Mouse (Mus musculus) liver, adult 2 months (tissue): ENCODE measurements around the gene Dyrk4. TPM values are rescaled to one million over a fixed set of nuclear protein-coding genes. Genes with fewer than 3 reads are reported as not detected.

ENCODE experiments used
- DNase-seq: peaks from one replicate; pipeline ENCODE4 v3.0.0-alpha.2; 2011; ENCODE audit warnings: low read depth, low spot score; ENCODE audit errors: extremely low read depth
- H3K27ac ChIP-seq: fragments of 200-500 bp; replicated peaks from 2 replicates; pipeline ENCODE4 v1.5.1; 2012; ENCODE audit warnings: low read depth, mild to moderate bottlenecking, control low read depth, inconsistent platforms, low read length; ENCODE audit not compliant: insufficient read depth
- H3K27me3 ChIP-seq: fragments of 200-500 bp; 2 replicates; pipeline ENCODE4 v1.6.1; 2012; ENCODE audit warnings: mild to moderate bottlenecking, moderate library complexity, low read length, inconsistent platforms; ENCODE audit not compliant: control insufficient read depth, insufficient read depth
- H3K36me3 ChIP-seq: fragments of 200-500 bp; 2 replicates; pipeline ENCODE4 v1.6.1; 2012; ENCODE audit warnings: low read length, inconsistent platforms; ENCODE audit not compliant: control insufficient read depth, insufficient read depth
- H3K4me1 ChIP-seq: fragments of 200-500 bp; 2 replicates; pipeline ENCODE4 v1.6.1; 2011; ENCODE audit warnings: low read length; ENCODE audit not compliant: control insufficient read depth, insufficient read depth
- H3K4me3 ChIP-seq: fragments of 200-500 bp; 2 replicates; pipeline ENCODE4 v1.5.1; 2011; ENCODE audit warnings: low read depth, mild to moderate bottlenecking, control low read depth, low read length, moderate library complexity; ENCODE audit not compliant: insufficient read depth
- H3K79me2 ChIP-seq: fragments of 200-500 bp; 2 replicates; pipeline ENCODE4 v1.6.1; 2012; ENCODE audit warnings: inconsistent platforms, mild to moderate bottlenecking, low read length, moderate library complexity; ENCODE audit not compliant: control insufficient read depth, insufficient read depth
- H3K9ac ChIP-seq: fragments of 200-500 bp; 2 replicates; pipeline ENCODE4 v1.6.1; 2012; ENCODE audit warnings: low read depth, mild to moderate bottlenecking, control low read depth, inconsistent platforms, low read length
- CTCF ChIP-seq: fragments of 200-500 bp; IDR thresholded peaks from 2 replicates; pipeline ENCODE4 v1.5.1; 2011; ENCODE audit warnings: low read depth, low read length, control low read depth
- POLR2A ChIP-seq: fragments of 200-500 bp; IDR thresholded peaks from 2 replicates; pipeline ENCODE4 v1.6.1; 2011; ENCODE audit warnings: low read length, control low read depth; ENCODE audit not compliant: insufficient read depth; ENCODE audit errors: extremely low read depth
- WGBS: fragments of 180-500 bp; shearing (Covaris S2); methylation state at CpG from one replicate; pipeline ENCODE4 v1.1.7; 2018; 5-methylcytosine and 5-hydroxymethylcytosine counted together
- polyA plus RNA-seq: library from polyadenylated mRNA; depleted of rRNA; stranded (reverse); fragments of >200 nt; gene quantifications from 2 replicates; pipeline ENCODE4 v1.2.3, GENCODE M21; 2012; rRNA removed
- total RNA-seq: library from RNA; depleted of rRNA; stranded (reverse); fragments of >200 nt; gene quantifications from 2 replicates; pipeline ENCODE4 v1.2.3, GENCODE M21; 2014; rRNA removed

Dyrk4 gene
- total and polyA plus RNA-seq, 2 experiments, result not detected

GRCm38 (mm10) chr6:126852881-126853280 is 68.8 kb downstream of the Dyrk4 start, which contains the start of gene Akap3:
Gene Akap3, plus strand, starts transcription at chr6:126853098.
- no peaks in the 10 kb centered on the region for H3K36me3 ChIP-seq
- no peaks in the 10 kb centered on the region for H3K4me1 ChIP-seq
- H3K4me3 ChIP-seq, result no peak within 1 kb of the TSS
- no peak within 1 kb of the TSS for H3K27ac ChIP-seq
- TF ChIP-seq POLR2A (no peak), CTCF (no peak)
- no peak for DNase-seq
- H3K27me3 ChIP-seq, result no peaks in the 10 kb centered on the region
- H3K79me2 ChIP-seq, result peaks cover 4% of the 10 kb centered on the region; the same call in 1 of the 2 replicates
- H3K9ac ChIP-seq, result no peak within 1 kb of the TSS

- 8% methylated on average over 46 of the region's 46 CpGs for WGBS
- peak within 1 kb of the TSS; percentile 74 for H3K27ac ChIP-seq
- peak; percentile 83 for DNase-seq
- peaks cover 5% of the 10 kb centered on the region; the same call in 1 of the 2 replicates for H3K36me3 ChIP-seq
- peak within 1 kb of the TSS; percentile 68 for H3K4me3 ChIP-seq
- peak within 1 kb of the TSS; percentile 80 for H3K9ac ChIP-seq
- H3K79me2 ChIP-seq, result peaks cover 4% of the 10 kb centered on the region; the same call in 1 of the 2 replicates
- no peaks in the 10 kb centered on the region for H3K4me1 ChIP-seq
- TF ChIP-seq CTCF (no peak), POLR2A (peak; percentile 60)
- H3K27me3 ChIP-seq, result no peaks in the 10 kb centered on the region
These were observed 72.6 kb downstream of the Dyrk4 start, which contains the start of gene Ndufa9 for GRCm38 (mm10) chr6:126848712-126849704. Gene Ndufa9, minus strand, starts transcription at chr6:126849136.

- peaks cover 66% of the 10 kb centered on the region for H3K36me3 ChIP-seq
- 86% methylated on average over 8 of the region's 8 CpGs for WGBS
- TF ChIP-seq CTCF (no peak), POLR2A (no peak)
These were observed 85.0 kb downstream of the Dyrk4 start for GRCm38 (mm10) chr6:126836628-126837027.

More at GRCm38 (mm10) chr6:126836628-126837027, 85.0 kb downstream of the Dyrk4 start:
- Histone ChIP-seq H3K27me3 (no peaks in the 10 kb centered on the region), H3K79me2 (no peaks in the 10 kb centered on the region), H3K4me3 (no peak overlapping the region), H3K4me1 (no peaks in the 10 kb centered on the region), H3K27ac (no peak overlapping the region), H3K9ac (no peak overlapping the region)
- peak; percentile 17 for DNase-seq

Other genes with a start within 250 kb of the Dyrk4 start
- gene Kcna6, start 181.2 kb downstream of the Dyrk4 start, total RNA-seq, result under 0.01 TPM in 1 of 2 replicates, not detected in the other
- 0.02 TPM in 1 of 2 replicates, not detected in the other for gene Kcna6, start 181.2 kb downstream of the Dyrk4 start, polyA plus RNA-seq
- gene Ndufa9, start 72.7 kb downstream of the Dyrk4 start, total RNA-seq, result 143 and 144 TPM in 2 replicates
- 125 and 132 TPM in 2 replicates for gene Ndufa9, start 72.7 kb downstream of the Dyrk4 start, polyA plus RNA-seq
- gene Akap3, start 68.7 kb downstream of the Dyrk4 start, total RNA-seq, result 0.09 TPM in 1 of 2 replicates, not detected in the other
- gene Akap3, start 68.7 kb downstream of the Dyrk4 start, polyA plus RNA-seq, result 0.02 TPM in 1 of 2 replicates, not detected in the other
- gene Rad51ap1, start 17.7 kb upstream of the Dyrk4 start, total RNA-seq, result 0.28 and 0.67 TPM in 2 replicates
- gene Rad51ap1, start 17.7 kb upstream of the Dyrk4 start, polyA plus RNA-seq, result 0.12 and 0.20 TPM in 2 replicates
- 9.7 and 13.9 TPM in 2 replicates for gene D6Wsu163e, start 18.1 kb upstream of the Dyrk4 start, total RNA-seq
- 2.6 and 2.7 TPM in 2 replicates for gene D6Wsu163e, start 18.1 kb upstream of the Dyrk4 start, polyA plus RNA-seq
- not detected in 2 replicates for gene Fgf6, start 93.7 kb upstream of the Dyrk4 start, total RNA-seq
- gene Fgf6, start 93.7 kb upstream of the Dyrk4 start, polyA plus RNA-seq, result not detected in 2 replicates
- not detected in 2 replicates for gene Fgf23, start 151.1 kb upstream of the Dyrk4 start, total RNA-seq
- gene Fgf23, start 151.1 kb upstream of the Dyrk4 start, polyA plus RNA-seq, result not detected in 2 replicates
- gene Tigar, start 187.7 kb upstream of the Dyrk4 start, total RNA-seq, result 2.3 and 2.4 TPM in 2 replicates
- gene Tigar, start 187.7 kb upstream of the Dyrk4 start, polyA plus RNA-seq, result 3.8 and 4.2 TPM in 2 replicates
- 5.3 and 6.0 TPM in 2 replicates for gene Ccnd2, start 230.4 kb upstream of the Dyrk4 start, total RNA-seq
- gene Ccnd2, start 230.4 kb upstream of the Dyrk4 start, polyA plus RNA-seq, result 2.4 and 5.0 TPM in 2 replicates